Mouse (Mus musculus) MN1 (cell line): Measurements from ENCODE around the gene Arid4a.
"Not testable (repeated sequence)": the region's sequence is repeated elsewhere in the genome, so short reads cannot be mapped to it uniquely, and the experiment has no call there.

Experiments
- DNase-seq: peaks from one replicate; pipeline ENCODE4 v3.0.0-alpha.2; 2016; ENCODE audit warnings: low spot score

Arid4a gene

GRCm38 (mm10) chr12:71053486-71053885 is 37.7 kb downstream of the Arid4a start:
- no peak for DNase-seq

DNA sequence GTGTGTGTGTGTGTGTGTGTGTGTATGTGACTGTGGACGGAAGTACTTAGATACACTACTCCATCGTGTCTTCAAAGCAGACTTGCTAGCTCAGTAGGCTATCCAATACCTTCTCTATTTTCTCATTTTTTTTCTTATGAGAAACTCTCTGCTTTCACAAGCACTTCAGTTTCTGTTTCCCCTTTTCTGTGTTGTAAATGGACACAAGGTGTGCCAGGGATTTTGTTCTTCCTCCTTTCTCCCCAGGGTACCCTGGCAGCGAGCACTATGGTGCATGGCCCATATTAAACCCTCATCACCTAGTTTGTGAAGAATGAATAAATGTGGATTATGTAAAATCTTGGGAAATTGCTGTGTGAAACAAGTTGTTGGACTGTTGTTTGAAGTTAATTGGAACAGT is 39.7 kb downstream of the Arid4a start:
- no peak for DNase-seq

DNA sequence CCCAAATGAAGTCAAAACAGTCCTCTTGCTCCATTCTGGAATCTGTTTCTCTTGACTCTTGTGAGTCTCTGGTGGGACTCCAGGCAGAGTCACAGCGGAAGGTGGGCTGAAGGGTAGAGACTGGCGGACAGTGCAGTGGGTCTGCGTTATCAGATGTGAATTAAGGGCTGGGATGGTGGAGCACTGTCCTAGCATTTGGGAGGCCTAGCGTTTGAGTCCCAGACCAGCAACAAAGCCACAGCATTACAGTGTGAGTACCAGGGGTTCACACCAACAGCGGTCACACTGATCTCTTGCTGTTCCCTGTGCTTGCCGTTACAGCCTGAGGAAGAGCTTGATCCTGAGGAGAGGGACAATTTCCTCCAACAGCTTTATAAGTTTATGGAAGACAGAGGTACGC is 44.0 kb downstream of the Arid4a start:
- DNase-seq, result no peak

DNA sequence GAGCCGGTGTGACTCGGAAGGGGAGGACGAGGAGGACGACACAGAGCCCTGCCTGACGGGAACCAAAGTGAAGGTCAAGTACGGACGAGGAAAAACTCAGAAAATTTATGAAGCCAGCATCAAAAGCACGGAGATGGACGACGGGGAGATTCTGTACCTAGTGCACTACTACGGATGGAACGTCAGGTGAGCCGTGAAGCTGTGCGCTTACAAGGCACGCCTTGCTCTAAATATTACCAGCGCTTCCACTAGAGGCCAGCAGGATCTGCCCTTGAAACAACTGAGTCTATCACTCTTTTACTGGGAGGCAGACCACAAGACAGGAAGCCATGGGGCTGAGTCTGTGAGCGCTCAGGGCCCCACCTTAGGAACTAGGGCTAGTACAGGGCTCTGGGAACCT is 54.1 kb downstream of the Arid4a start:
- no peak for DNase-seq

DNA sequence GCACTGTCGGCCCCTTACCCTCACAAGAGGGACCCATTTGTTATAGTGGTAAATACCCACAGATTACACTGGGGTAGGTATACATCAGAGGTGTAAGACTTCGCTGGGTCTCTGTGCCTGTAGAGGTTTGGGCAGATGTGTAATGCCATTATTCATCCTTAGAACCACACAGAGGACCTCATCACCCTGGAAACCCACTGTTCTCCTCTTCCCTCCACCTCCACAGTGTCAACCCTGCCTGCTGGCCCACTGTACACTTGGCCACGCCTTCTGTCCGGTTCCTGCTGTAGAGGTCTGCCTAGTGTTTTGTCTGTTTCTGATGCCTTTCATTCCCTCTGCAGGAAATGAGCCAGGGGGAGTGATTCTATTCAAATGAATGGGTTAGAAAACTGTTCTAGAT is 56.3 kb downstream of the Arid4a start:
- no peak for DNase-seq

GRCm38 (mm10) chr12:71073113-71073730 is 57.4 kb downstream of the Arid4a start:
- DNase-seq, result peak; percentile 21

DNA sequence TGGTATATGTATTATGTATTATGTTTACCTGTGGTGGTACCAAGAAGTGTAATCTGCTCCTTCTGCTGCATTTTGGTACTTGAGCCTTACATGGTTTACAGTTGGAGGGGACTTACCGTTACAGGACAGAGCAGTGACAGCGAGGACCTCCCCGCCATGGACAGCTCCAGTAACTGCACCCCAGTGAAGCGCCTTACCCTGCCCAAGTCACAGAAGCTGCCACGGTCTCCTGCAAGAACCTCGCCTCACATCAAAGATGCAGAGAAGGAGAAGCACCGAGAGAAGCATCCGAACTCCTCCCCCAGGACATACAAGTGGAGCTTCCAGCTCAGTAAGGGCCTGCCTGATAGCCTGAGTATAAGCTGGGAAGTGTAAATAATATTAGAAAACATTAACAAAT is 70.5 kb downstream of the Arid4a start:
- no peak for DNase-seq

DNA sequence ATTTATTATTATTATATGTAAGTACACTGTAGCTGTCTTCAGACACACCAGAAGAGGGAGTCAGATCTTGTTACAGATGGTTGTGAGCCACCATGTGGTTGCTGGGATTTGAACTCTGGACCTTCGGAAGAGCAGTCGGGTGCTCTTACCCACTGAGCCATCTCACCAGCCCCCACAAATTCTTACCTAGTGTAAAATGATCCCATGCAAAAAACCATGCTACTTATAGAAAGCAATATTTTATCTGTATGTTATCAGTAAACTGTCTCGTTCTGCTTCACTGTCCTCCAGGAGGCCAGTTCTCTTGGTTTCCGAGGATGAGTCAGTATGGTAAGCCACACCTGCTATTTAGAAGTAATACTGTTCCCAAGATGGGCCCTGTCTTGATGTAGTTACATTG is 88.5 kb downstream of the Arid4a start:
- not testable (repeated sequence) for DNase-seq

DNA sequence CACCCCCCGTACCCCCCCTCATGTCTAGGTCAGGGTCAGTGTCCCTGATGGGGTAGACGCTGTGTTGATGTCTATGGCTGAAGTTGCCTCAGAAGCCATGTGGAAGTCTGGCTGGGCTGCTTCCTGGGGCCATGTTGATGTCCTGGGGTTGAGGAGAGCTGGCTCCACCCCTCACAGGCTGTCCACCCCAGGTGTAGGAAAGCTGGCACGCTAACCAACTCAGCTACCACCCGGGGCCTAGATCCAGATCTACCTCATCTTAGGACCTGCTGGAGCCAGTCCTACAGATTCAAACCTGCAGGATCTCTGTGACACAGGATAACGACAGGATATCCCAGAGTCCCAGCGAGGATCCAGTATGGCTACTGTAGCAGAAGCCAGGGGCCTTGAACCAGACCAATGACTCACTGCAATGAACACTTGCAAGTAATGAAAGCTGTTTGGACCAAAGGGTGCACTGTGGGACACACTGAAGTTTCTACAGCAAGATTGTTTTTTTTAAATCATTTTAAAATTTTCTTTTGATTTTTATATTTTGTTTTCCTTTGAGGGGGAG is 91.5 kb downstream of the Arid4a start:
- no peak for DNase-seq

GRCm38 (mm10) chr12:71111331-71111730 is 95.5 kb downstream of the Arid4a start, which contains the start of gene Tomm20l:
Gene Tomm20l, plus strand, starts transcription at chr12:71111428.
- no peak for DNase-seq

DNA sequence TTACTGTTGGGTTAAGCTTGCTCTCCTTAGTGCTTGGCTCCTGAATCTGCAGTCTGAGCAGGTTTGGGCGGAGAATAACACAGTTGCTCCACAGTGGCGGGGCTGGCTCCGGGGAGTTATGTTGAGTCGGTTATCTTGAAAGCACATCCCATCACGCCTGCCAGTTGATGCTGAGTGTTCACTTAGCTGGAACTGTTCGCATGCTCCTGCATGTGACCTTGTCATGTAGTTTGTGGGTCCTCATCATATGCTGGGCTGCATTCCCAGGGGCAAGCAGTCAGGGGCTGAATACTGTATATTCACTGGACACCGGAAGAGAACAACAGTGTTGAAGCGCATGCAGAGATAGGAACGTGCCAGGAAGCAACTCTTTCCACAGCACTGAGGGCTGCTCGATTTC is 97.3 kb downstream of the Arid4a start:
- DNase-seq, result no peak

- DNase-seq, result peak; percentile 88
Observed at GRCm38 (mm10) chr12:71113675-71114288, 98.0 kb downstream of the Arid4a start.

GRCm38 (mm10) chr12:71116411-71116810 is 100.6 kb downstream of the Arid4a start:
- peak; percentile 20 for DNase-seq

GRCm38 (mm10) chr12:71122731-71123130 is 106.9 kb downstream of the Arid4a start:
- no peak for DNase-seq

GRCm38 (mm10) chr12:71123286-71123685 is 107.5 kb downstream of the Arid4a start:
- DNase-seq, result no peak

DNA sequence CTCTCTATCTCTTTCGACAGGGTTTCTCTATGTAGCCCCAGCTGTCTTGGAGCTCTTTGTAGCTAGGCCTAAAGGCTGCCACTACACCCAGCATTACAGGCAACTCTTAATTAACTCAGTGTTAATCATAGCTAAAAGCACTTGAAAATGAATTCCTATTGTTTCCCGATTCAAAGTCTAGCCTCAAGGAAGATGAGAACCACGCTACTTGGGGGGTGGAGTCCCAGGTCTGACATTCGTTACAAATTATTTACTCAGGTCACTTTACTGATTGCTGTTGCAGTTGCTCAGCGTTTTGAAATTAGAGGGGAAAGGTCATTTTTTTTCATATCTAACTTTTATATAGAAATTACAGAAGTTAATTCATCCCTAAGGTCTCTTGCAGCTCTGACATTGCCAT is 119.8 kb downstream of the Arid4a start:
- DNase-seq, result peak; percentile 24

DNA sequence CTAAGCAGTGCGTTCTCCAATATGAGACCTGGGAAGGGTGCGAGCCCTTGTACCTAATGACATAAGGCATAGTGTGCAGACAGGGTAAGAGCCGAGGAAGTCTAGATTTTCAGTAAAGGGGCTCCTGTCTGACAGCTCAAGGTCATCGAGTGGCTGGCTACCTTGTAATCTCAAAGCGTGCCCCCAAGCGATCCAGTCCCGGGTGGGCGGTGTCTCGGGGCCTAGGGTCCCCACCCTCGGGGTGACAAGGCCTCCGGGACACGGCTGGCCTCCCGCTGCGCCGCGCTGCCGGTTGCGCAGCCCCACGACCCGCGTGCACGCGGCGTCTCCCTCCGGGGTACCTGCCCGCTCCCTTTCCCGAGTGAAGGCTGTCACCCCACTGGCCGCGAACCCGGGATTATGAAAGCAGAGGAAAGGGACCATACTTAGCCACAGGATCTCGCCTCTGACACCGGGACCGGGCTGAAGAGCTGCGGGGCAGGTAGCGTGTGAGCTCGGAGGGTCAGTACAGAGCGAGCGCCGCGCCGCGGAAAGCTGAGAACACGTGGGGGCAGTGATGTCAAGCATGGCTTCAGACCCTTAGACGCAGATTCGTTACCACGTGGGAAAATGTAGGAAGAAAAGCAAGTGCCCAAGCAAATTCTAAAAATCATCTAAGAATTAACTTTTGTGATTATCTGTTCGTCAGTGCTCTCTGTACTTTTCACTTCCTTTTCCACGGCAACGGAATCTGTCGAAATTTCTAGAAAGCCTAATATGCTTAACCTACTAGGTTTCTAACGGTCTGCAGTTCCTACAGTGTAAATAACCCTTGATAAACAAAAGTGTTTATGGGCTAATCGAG is 120.6 kb downstream of the Arid4a start, which contains the start of the genes Timm9 and 2700049A03Rik:
Gene Timm9, minus strand, starts transcription at position 555 of the 844 bp plus-strand sequence.
Gene 2700049A03Rik, plus strand, starts transcription at position 719 of the 844 bp plus-strand sequence.
- peak; percentile 90 for DNase-seq

GRCm38 (mm10) chr12:71136974-71137491 is 121.2 kb downstream of the Arid4a start:
- peak; percentile 96 for DNase-seq

- peak; percentile 29 for DNase-seq
Observed at GRCm38 (mm10) chr12:71137686-71138085, 121.9 kb downstream of the Arid4a start.

- DNase-seq, result no peak
Observed at GRCm38 (mm10) chr12:71139258-71139828, 123.6 kb downstream of the Arid4a start.

GRCm38 (mm10) chr12:71141189-71141588 is 125.4 kb downstream of the Arid4a start:
- DNase-seq, result no peak

- peak; percentile 65 for DNase-seq
Observed at GRCm38 (mm10) chr12:71147641-71148040, 131.9 kb downstream of the Arid4a start.
